Mouse (Mus musculus) lung, postnatal 0 days (tissue): ENCODE results near the gene Dhh.

ENCODE experiments used
- CTCF ChIP-seq: IDR thresholded peaks from 2 replicates; pipeline ENCODE4 v1.5.1; 2016; ENCODE audit warnings: antibody characterized with exemption, mild to moderate bottlenecking
- EP300 ChIP-seq: IDR thresholded peaks from 2 replicates; pipeline ENCODE4 v1.6.1; 2016; ENCODE audit warnings: antibody characterized with exemption, mild to moderate bottlenecking, control low read depth

DNA sequence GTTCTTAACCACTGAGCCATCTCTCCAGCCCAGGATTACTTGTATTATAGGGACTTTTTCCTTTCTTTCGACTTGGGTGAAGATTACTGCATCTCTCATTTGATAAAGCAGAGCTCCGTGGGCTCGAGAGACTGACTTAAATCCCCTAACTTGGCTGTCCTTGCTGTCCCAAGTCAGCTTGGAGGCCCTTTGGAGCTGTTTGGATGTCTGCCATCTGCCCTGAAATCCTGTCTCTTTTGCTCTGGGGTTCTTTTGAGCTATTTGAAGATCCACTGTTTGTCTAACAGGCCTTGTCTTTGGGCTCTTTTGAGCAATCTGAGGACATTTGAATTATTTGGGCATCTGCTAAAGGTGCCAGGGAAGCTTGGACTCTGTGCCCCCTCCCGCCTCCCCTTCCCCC lies 43.7 kb upstream of the Dhh start:
- TF ChIP-seq CTCF: no peak
- TF ChIP-seq EP300: no peak
